Mouse (Mus musculus): ENCODE data around the gene Fbxl12. TPM values are rescaled to one million over a fixed set of nuclear protein-coding genes. Genes with fewer than 3 reads are reported as not detected.

Fbxl12 gene
- total RNA-seq, 2 experiments from 2014 or later = 14.3 to 17.3 TPM

- intact Hi-C loops (cut with DNase I) = no loop called here
- no peak for DNase-seq
Measured at GRCm38 (mm10) chr9:20601270-20601669, 43.3 kb downstream of the Fbxl12 start.

- DNase-seq = peak; percentile 99
- intact Hi-C loops (cut with DNase I) = loop anchor here (1.0 to 2.0 kb wide), 4 partner anchors 26 to 60 kb away; partner anchors contain the start of gene Zfp266
Measured at GRCm38 (mm10) chr9:20581175-20581634, 63.4 kb downstream of the Fbxl12 start, which contains the start of gene Zfp846. Gene Zfp846 (plus strand): TSS chr9:20581291.

GRCm38 (mm10) chr9:20576591-20576990 is 68.0 kb downstream of the Fbxl12 start:
- intact Hi-C loops (cut with DNase I) = no loop called here
- no peak for DNase-seq

GRCm38 (mm10) chr9:20571060-20571459 is 73.5 kb downstream of the Fbxl12 start:
- DNase-seq = no peak
- intact Hi-C loops (cut with DNase I) = no loop called here

Other genes starting within 250 kb of the Fbxl12 start
- gene Zfp26, start 184.6 kb downstream of the Fbxl12 start, total RNA-seq (2021) = 10 to 100 TPM; 17.1 to 18.2 TPM
- gene Zfp426, start 152.0 kb downstream of the Fbxl12 start, total RNA-seq (2021) = 10 to 100 TPM; 11.6 to 11.8 TPM
- 10 to 100 TPM; 40.1 to 48.1 TPM for gene Zfp266, start 123.3 kb downstream of the Fbxl12 start, total RNA-seq (2021)
- 10 to 100 TPM in 1 of 2 experiments, 1 to 10 TPM in 1; 9.5 to 12.1 TPM for gene Zfp846, start 63.5 kb downstream of the Fbxl12 start, total RNA-seq (2021)
- gene Ubl5, start 1.9 kb downstream of the Fbxl12 start, total RNA-seq (2021) = 100 to 1,000 TPM; 221 to 248 TPM
- 10 to 100 TPM; 18.7 to 18.8 TPM for gene Pin1, start 7.3 kb upstream of the Fbxl12 start, total RNA-seq (2021)
- gene Olfm2, start 101.6 kb upstream of the Fbxl12 start, total RNA-seq (2021) = 1 to 10 TPM in 1 of 2 experiments, under 1 TPM in 1; 0.50 to 1.2 TPM
- gene Col5a3, start 170.3 kb upstream of the Fbxl12 start, total RNA-seq (2021) = 10 to 100 TPM; 22.2 to 25.4 TPM
- gene Rdh8, start 173.7 kb upstream of the Fbxl12 start, total RNA-seq (2021) = not detected
- 1 to 10 TPM; 6.5 to 7.2 TPM for gene A230050P20Rik, start 223.9 kb upstream of the Fbxl12 start, total RNA-seq (2021)
- 1 to 10 TPM; 1.7 to 1.8 TPM for gene Angptl6, start 235.0 kb upstream of the Fbxl12 start, total RNA-seq (2021)
- gene Ppan, start 243.4 kb upstream of the Fbxl12 start, total RNA-seq (2021) = 10 to 100 TPM; 13.2 to 13.9 TPM

Data from heart, postnatal 10 days (tissue).